Mouse (Mus musculus) midbrain, embryonic 12.5 days (tissue): ENCODE measurements around the gene Tmed3. TPM values are rescaled to one million over a fixed set of nuclear protein-coding genes. Genes with fewer than 3 reads are reported as not detected.

Experiments
- ATAC-seq: fragments of 200-750 bp; cut with Nextera tagmentation; 2 replicates; pipeline ENCODE4 v1.8.0; 2017; ENCODE audit warnings: low read depth, moderate TSS enrichment, moderate library complexity; ENCODE audit not compliant: low FRiP score
- H3K27ac ChIP-seq: fragments of 300-500 bp; sonication (generic); replicated peaks from 2 replicates; pipeline ENCODE4 v1.5.1; 2016; ENCODE audit warnings: mild to moderate bottlenecking
- H3K27me3 ChIP-seq: fragments of 300-500 bp; sonication (generic); 2 replicates; pipeline ENCODE4 v1.6.1; 2016; ENCODE audit warnings: mild to moderate bottlenecking
- H3K36me3 ChIP-seq: fragments of 300-500 bp; sonication (generic); 2 replicates; pipeline ENCODE4 v1.6.1; 2016
- H3K4me1 ChIP-seq: fragments of 300-500 bp; sonication (generic); 2 replicates; pipeline ENCODE4 v1.6.1; 2016
- H3K4me2 ChIP-seq: fragments of 300-500 bp; sonication (generic); replicated peaks from 2 replicates; pipeline ENCODE4 v1.6.1; 2016; ENCODE audit warnings: mild to moderate bottlenecking, moderate library complexity
- H3K4me3 ChIP-seq: fragments of 300-500 bp; sonication (generic); 2 replicates; pipeline ENCODE4 v1.5.1; 2016; ENCODE audit warnings: mild to moderate bottlenecking
- H3K9ac ChIP-seq: fragments of 300-500 bp; sonication (generic); replicated peaks from 2 replicates; pipeline ENCODE4 v1.6.1; 2016; ENCODE audit warnings: mild to moderate bottlenecking, moderate library complexity
- H3K9me3 ChIP-seq: fragments of 300-500 bp; sonication (generic); 2 replicates; pipeline ENCODE4 v1.6.1; 2016; ENCODE audit warnings: mild to moderate bottlenecking
- WGBS: fragments of 180-500 bp; shearing (Covaris S2); methylation state at CpG from one replicate; pipeline ENCODE4 v1.1.7; 2016; 5-methylcytosine and 5-hydroxymethylcytosine counted together
- polyA plus RNA-seq: library from polyadenylated mRNA; unstranded; fragments of >200 nt; fragmentation: Nextera tagmentation; extraction: Ambion mirVana; gene quantifications from 2 replicates; pipeline ENCODE4 v1.2.1, GENCODE M21; 2016

Tmed3 gene
- 39.1 and 45.7 TPM in 2 replicates for polyA plus RNA-seq

GRCm38 (mm10) chr9:89704265-89705196 is at the start of gene Tmed3:
Gene Tmed3 (minus strand): TSS chr9:89705068.
- peak within 1 kb of the TSS; percentile 84 for H3K4me2 ChIP-seq
- H3K4me3 ChIP-seq: peak within 1 kb of the TSS; percentile 61
- WGBS: 2% methylated on average over 52 of the region's 52 CpGs
- H3K4me1 ChIP-seq: peaks cover 8% of the 10 kb centered on the region
- H3K36me3 ChIP-seq: peaks cover 21% of the 10 kb centered on the region; the same call in 1 of the 2 replicates
- peak within 1 kb of the TSS; percentile 84 for H3K27ac ChIP-seq
- peak within 1 kb of the TSS; percentile 84 for H3K9ac ChIP-seq
- H3K9me3 ChIP-seq: no peaks in the 10 kb centered on the region
- peak; percentile 100 for ATAC-seq
- H3K27me3 ChIP-seq: no peaks in the 10 kb centered on the region

DNA sequence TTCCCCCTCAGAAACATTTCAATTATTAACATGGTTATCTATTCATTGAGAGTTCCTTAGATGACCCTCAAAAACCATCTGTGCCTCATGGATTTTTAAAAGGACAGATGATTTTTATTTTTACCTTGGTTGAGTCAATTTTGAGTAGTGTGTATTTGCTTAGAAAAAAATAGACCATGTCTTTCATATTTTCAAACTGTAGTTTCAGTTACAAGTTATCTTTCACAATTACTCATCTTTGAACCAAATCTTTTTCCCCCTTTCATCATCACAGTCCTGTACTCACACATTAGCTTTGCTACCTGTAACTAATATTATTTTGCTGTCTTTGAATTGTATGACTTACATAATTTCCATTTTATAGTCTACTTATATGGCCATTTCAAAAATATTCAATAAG is 35.2 kb upstream of the Tmed3 start:
- no peaks in the 10 kb centered on the region for H3K36me3 ChIP-seq
- no peak overlapping the region for H3K9ac ChIP-seq
- H3K4me2 ChIP-seq: no peak overlapping the region
- H3K4me3 ChIP-seq: no peak overlapping the region
- no peak for ATAC-seq
- peaks cover 22% of the 10 kb centered on the region for H3K27me3 ChIP-seq
- no peak overlapping the region for H3K27ac ChIP-seq
- H3K4me1 ChIP-seq: no peaks in the 10 kb centered on the region
- no peaks in the 10 kb centered on the region for H3K9me3 ChIP-seq

DNA sequence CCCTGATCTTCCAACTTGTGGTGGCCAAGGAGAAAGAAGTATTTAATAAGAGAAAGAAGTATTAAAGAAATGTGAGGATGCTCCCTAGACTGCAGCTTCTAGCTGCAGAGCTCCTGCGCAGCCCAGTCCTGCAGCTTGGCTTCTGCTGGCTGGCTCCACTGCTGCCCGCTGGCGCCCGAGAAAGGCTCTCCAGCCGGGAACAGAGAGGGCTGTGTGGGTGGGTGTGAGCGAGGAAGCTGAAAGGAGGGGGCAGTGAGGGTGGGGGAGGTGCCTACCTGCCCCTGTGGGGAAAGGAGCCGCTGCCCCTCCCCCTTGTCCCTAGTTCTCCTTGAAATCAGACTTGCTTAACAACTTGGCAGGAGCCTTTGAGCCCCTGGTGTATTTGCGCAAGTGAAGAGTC is 33.4 kb upstream of the Tmed3 start, which contains the start of gene Ankrd34c:
Gene Ankrd34c (minus strand): TSS at position 181 of the 400 bp plus-strand sequence.
- Histone ChIP-seq H3K4me1 (no peaks in the 10 kb centered on the region), H3K4me2 (peak within 1 kb of the TSS; percentile 33), H3K36me3 (no peaks in the 10 kb centered on the region), H3K27me3 (peaks cover 22% of the 10 kb centered on the region), H3K9me3 (no peaks in the 10 kb centered on the region), H3K9ac (no peak within 1 kb of the TSS), H3K27ac (no peak within 1 kb of the TSS), H3K4me3 (no peak within 1 kb of the TSS)
- ATAC-seq: peak; percentile 73
- WGBS: 2% methylated on average over 8 of the region's 8 CpGs

GRCm38 (mm10) chr9:89737888-89738287 is 33.0 kb upstream of the Tmed3 start:
- ATAC-seq: no peak
- no peaks in the 10 kb centered on the region for H3K9me3 ChIP-seq
- H3K27ac ChIP-seq: no peak overlapping the region
- no peaks in the 10 kb centered on the region for H3K4me1 ChIP-seq
- peaks cover 22% of the 10 kb centered on the region for H3K27me3 ChIP-seq
- no peak overlapping the region for H3K4me3 ChIP-seq
- peak overlapping the region; percentile 33; the same call in 1 of the 2 replicates for H3K4me2 ChIP-seq
- WGBS: 5% methylated on average over 6 of the region's 6 CpGs
- no peak overlapping the region for H3K9ac ChIP-seq
- H3K36me3 ChIP-seq: no peaks in the 10 kb centered on the region

DNA sequence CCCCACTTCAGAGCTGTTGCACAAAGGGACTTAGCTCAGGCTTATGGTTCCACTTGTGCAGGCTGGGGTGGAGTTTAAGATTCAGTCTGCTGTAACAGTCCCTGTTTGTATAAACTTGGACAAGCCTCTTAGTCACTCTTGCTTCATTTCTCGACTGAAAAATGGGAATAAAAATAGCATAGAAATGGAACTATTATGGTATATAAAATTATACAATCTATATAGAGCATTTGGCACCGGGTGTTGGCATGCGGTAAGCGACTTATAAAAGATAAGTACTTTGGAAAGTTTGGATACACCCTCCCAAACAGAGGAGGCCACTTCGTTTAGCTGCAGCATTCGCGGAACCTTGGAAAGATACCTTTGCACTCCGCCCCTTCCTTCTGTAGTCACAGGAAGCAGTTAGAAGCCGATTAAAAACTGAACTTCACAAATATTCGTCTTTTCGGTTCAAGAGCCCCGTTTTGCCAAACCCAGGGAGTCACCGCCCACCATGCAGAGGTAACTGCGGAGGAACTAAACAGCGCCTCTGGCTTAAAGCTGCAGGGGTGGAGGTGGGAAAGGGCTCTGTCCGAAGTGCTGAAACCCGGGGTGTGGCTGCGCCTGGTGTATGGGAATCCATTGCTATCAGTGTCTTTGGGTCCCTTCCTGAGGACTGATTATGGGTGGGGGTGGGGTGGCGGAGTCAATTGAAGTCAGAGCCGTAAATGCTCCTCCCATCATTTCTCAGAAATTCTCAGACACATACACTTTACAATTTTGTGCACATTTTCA is 32.3 kb upstream of the Tmed3 start:
- H3K4me1 ChIP-seq: no peaks in the 10 kb centered on the region
- H3K9ac ChIP-seq: no peak overlapping the region
- no peak overlapping the region for H3K27ac ChIP-seq
- ATAC-seq: no peak
- 6% methylated on average over 20 of the region's 20 CpGs for WGBS
- peaks cover 22% of the 10 kb centered on the region for H3K27me3 ChIP-seq
- no peaks in the 10 kb centered on the region for H3K36me3 ChIP-seq
- H3K9me3 ChIP-seq: no peaks in the 10 kb centered on the region
- peak overlapping the region; percentile 33 for H3K4me2 ChIP-seq
- H3K4me3 ChIP-seq: no peak overlapping the region

GRCm38 (mm10) chr9:89706906-89707305 is 2.0 kb upstream of the Tmed3 start:
- Histone ChIP-seq H3K27ac (no peak overlapping the region), H3K9ac (no peak overlapping the region), H3K9me3 (no peaks in the 10 kb centered on the region), H3K27me3 (no peaks in the 10 kb centered on the region), H3K36me3 (0 out of 2 replicates have a peak, but pooled peaks cover under 1% of the 10 kb centered on the region), H3K4me2 (no peak overlapping the region), H3K4me1 (peaks cover 8% of the 10 kb centered on the region), H3K4me3 (no peak overlapping the region)
- 31% methylated on average over 4 of the region's 4 CpGs for WGBS
- ATAC-seq: no peak

- peak; percentile 68 for ATAC-seq
- H3K9ac ChIP-seq: peak overlapping the region; percentile 62
- no peaks in the 10 kb centered on the region for H3K9me3 ChIP-seq
- H3K36me3 ChIP-seq: peaks cover 14% of the 10 kb centered on the region; the same call in 1 of the 2 replicates
- H3K27ac ChIP-seq: peak overlapping the region; percentile 84
- WGBS: 10% methylated on average over 10 of the region's 10 CpGs
- peak overlapping the region; percentile 61 for H3K4me3 ChIP-seq
- no peaks in the 10 kb centered on the region for H3K27me3 ChIP-seq
- H3K4me2 ChIP-seq: peak overlapping the region; percentile 84
- peaks cover 8% of the 10 kb centered on the region for H3K4me1 ChIP-seq
These were observed 297 bp upstream of the Tmed3 start for GRCm38 (mm10) chr9:89705197-89705533.

- no peak overlapping the region for H3K9ac ChIP-seq
- no peaks in the 10 kb centered on the region for H3K9me3 ChIP-seq
- no peak overlapping the region for H3K27ac ChIP-seq
- no peak overlapping the region for H3K4me2 ChIP-seq
- H3K27me3 ChIP-seq: no peaks in the 10 kb centered on the region
- peaks cover 8% of the 10 kb centered on the region for H3K4me1 ChIP-seq
- ATAC-seq: no peak
- no peak overlapping the region for H3K4me3 ChIP-seq
- peaks cover 34% of the 10 kb centered on the region for H3K36me3 ChIP-seq
- WGBS: 96% methylated on average over 2 of the region's 2 CpGs
These were observed 3.9 kb downstream of the Tmed3 start for GRCm38 (mm10) chr9:89700910-89701457.

DNA sequence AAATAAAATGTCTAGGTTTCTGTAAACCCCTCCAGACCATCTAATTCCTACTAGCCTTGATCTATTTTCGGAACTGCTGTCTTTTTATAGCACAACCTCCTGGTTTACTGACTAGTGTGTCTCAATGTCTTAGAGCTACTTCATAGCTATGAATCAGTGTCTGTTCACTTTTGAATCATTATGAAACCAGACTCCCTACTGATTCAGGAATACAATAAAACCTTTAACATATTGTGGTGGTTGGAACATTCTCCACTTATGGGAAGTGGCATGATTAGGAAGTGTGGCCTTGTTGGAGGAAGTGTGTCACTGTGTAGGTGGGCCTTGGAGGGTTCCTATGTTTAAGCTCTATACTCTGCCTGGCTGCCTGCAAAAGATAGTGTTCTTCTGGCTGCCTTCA is 9.7 kb downstream of the Tmed3 start:
- ATAC-seq: no peak
- H3K36me3 ChIP-seq: peaks cover 20% of the 10 kb centered on the region
- 85% methylated on average over 1 of the region's 1 CpGs for WGBS

DNA sequence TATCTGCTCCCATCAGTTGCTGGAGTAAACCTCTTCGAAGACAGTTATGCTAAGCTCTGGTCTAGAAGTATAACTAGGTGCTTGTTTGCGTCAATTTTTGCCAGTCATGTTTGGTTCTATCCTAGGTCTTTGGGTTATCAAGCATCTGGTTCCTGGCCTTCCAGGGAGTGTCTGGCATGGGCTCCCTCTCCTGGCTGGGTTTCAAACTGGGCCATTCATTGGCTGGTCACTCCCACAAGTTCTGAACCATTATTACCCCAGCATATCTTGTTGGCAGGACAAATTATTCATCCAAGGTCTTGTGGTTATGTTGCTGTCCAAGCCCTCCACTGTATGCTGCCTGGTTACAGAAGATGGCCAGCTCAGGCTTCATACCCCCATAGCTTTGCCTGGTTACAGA is 11.2 kb downstream of the Tmed3 start:
- Histone ChIP-seq H3K9me3 (no peaks in the 10 kb centered on the region), H3K36me3 (peaks cover 5% of the 10 kb centered on the region; the same call in 1 of the 2 replicates), H3K9ac (no peak overlapping the region), H3K27ac (no peak overlapping the region), H3K4me1 (no peaks in the 10 kb centered on the region), H3K4me3 (no peak overlapping the region), H3K27me3 (no peaks in the 10 kb centered on the region), H3K4me2 (no peak overlapping the region)
- WGBS: 91% methylated on average over 2 of the region's 2 CpGs
- no peak for ATAC-seq

More for the DNA sequence above, 9.7 kb downstream of the Tmed3 start:
- H3K9ac ChIP-seq: no peak overlapping the region
- H3K4me1 ChIP-seq: no peaks in the 10 kb centered on the region
- no peaks in the 10 kb centered on the region for H3K9me3 ChIP-seq
- H3K4me2 ChIP-seq: no peak overlapping the region
- no peaks in the 10 kb centered on the region for H3K27me3 ChIP-seq
- H3K27ac ChIP-seq: no peak overlapping the region
- no peak overlapping the region for H3K4me3 ChIP-seq

- no peaks in the 10 kb centered on the region for H3K4me1 ChIP-seq
- no peak for ATAC-seq
- no peaks in the 10 kb centered on the region for H3K9me3 ChIP-seq
- 69% methylated on average over 1 of the region's 1 CpGs for WGBS
- H3K4me3 ChIP-seq: no peak overlapping the region
- no peak overlapping the region for H3K27ac ChIP-seq
- H3K27me3 ChIP-seq: no peaks in the 10 kb centered on the region
- H3K36me3 ChIP-seq: no peaks in the 10 kb centered on the region
- H3K9ac ChIP-seq: no peak overlapping the region
- no peak overlapping the region for H3K4me2 ChIP-seq
These were observed 15.7 kb downstream of the Tmed3 start for GRCm38 (mm10) chr9:89689179-89689578.
